Mouse (Mus musculus) cerebellum, adult 2 months (tissue): ENCODE results near the gene Ifitm1. TPM values are rescaled to one million over a fixed set of nuclear protein-coding genes. Genes with fewer than 3 reads are reported as not detected.
A peak's percentile ranks its signal among the peaks of the same experiment; 100 is the strongest.

Source experiments
- DNase-seq, 2 experiments: peaks; one replicate each; pipeline ENCODE4 v3.0.0; 2021
- H3K27ac ChIP-seq: fragments of 200-500 bp; 2 replicates; pipeline ENCODE4 v1.5.1; 2012; ENCODE audit warnings: low read length, control low read depth, inconsistent platforms; ENCODE audit not compliant: insufficient read depth
- H3K27me3 ChIP-seq: fragments of 200-500 bp; 2 replicates; pipeline ENCODE4 v1.6.1; 2012; ENCODE audit warnings: inconsistent platforms, mild to moderate bottlenecking, low read length, moderate library complexity; ENCODE audit not compliant: control insufficient read depth, insufficient read depth
- H3K4me1 ChIP-seq: fragments of 200-500 bp; 2 replicates; pipeline ENCODE4 v1.6.1; 2011; ENCODE audit warnings: low read length; ENCODE audit not compliant: control insufficient read depth, insufficient read depth
- H3K4me3 ChIP-seq: fragments of 200-500 bp; replicated peaks from 2 replicates; pipeline ENCODE3; 2011; ENCODE audit warnings: mild to moderate bottlenecking, low read depth, low read length, control low read depth; ENCODE audit not compliant: insufficient read depth
- CTCF ChIP-seq: fragments of 200-500 bp; IDR thresholded peaks from 2 replicates; pipeline ENCODE4 v1.5.1; 2011; ENCODE audit warnings: low read depth, mild to moderate bottlenecking, control low read depth, low read length, moderate library complexity, borderline replicate concordance; ENCODE audit not compliant: insufficient read depth
- POLR2A ChIP-seq: fragments of 200-500 bp; IDR thresholded peaks from 2 replicates; pipeline ENCODE4 v1.6.1; 2011; ENCODE audit warnings: low read length, control low read depth, borderline replicate concordance; ENCODE audit not compliant: insufficient read depth
- WGBS: fragments of 180-500 bp; shearing (Covaris S2); methylation state at CpG from one replicate; pipeline ENCODE4 v1.1.7; 2018; 5-methylcytosine and 5-hydroxymethylcytosine counted together
- polyA plus RNA-seq: library from polyadenylated mRNA; depleted of rRNA; stranded (reverse); fragments of >200 nt; gene quantifications from 2 replicates; pipeline ENCODE4 v1.2.3, GENCODE M21; 2012; rRNA removed

The Ifitm1 gene
- polyA plus RNA-seq = 19.9 and 20.0 TPM in 2 replicates

DNA sequence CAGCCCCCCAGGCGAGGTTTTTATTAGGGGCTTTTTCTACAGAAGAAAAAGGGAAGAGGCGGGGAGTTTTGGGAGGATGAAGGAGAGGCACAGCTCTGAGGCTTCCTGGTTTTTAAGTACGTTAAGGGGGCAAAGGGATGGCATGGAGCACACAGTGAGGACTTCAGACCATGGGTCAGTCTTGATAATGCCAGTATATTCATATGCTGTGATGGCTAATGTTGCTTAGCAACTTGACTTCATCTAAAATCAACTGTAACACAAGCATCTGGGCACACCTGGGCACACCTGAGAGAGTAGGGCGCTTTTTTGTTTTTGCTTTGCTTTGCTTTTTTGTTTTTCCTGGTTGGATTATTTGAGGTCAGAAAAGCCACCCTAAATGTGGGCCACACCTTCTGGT, at the start of gene Ifitm1:
Gene Ifitm1 (plus strand): TSS at position 301 of the 400 bp plus-strand sequence.
- no peak within 1 kb of the TSS for H3K4me3 ChIP-seq
- TF ChIP-seq POLR2A = no peak
- no peak for TF ChIP-seq CTCF
- no peaks in the 10 kb centered on the region for H3K4me1 ChIP-seq
- no peak within 1 kb of the TSS for H3K27ac ChIP-seq
- no peaks in the 10 kb centered on the region; the same call in 1 of the 2 replicates for H3K27me3 ChIP-seq
- 82% methylated on average over 4 of the region's 4 CpGs for WGBS
- DNase-seq = no peak

DNA sequence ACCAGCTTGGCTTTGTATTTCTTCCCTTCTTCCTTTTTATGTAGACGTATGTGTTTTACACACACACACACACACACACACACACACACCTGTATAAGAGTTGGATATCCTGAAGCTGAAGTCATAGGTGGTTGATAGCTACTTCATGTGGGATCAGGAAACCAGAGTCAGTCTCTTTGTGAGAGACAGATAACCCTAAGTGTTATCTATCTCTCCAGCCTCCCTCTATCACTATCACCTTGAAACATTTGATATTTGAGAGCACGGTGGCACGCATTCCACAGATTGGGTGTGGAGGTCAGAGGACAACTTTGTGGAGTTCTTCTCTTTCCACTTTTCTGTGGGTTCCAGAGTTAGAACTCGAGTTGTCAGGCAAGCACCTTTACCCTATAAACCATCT, 47.1 kb upstream of the Ifitm1 start:
- Histone ChIP-seq H3K27me3 (no peaks in the 10 kb centered on the region), H3K27ac (no peak overlapping the region)
- whole genome bisulfite sequencing = 82% methylated on average over 4 of the region's 4 CpGs

DNA sequence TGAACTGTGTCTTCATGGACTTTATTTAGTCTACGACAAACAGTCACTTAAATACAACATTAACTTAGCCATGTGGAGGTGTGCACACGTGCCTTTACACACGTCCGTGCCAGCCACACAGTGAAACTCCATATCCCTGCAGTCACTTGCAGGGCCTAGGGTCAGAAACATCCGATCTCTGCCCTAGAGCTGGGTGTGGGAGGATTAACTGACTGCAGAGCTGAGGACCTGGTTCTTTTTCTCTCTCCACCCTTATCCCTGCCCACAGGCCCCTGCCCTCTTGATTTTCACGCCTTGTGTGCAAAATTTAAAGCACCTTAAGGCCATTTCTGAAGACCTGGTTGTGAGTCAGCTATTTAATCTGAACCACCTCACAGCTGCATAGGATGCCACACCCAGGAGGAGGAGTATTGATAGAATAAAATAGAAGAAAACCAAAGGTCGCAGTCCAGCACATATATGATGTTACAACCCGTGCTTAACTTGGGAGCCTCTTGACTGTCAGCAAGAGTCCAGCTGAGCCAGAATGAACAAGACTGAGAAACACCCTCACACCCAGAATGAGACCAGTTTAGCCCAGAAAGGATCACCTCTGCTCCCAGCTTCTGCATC, 46.5 kb upstream of the Ifitm1 start, which contains the start of gene Nlrp6:
Gene Nlrp6 (plus strand): TSS at position 485 of the 612 bp plus-strand sequence.
- Histone ChIP-seq H3K4me1 (peaks cover 3% of the 10 kb centered on the region; the same call in 1 of the 2 replicates), H3K27me3 (no peaks in the 10 kb centered on the region), H3K27ac (no peak within 1 kb of the TSS), H3K4me3 (no peak within 1 kb of the TSS)
- WGBS = 89% methylated on average over 8 of the region's 8 CpGs
- no peak for TF ChIP-seq POLR2A
- TF ChIP-seq CTCF = no peak
- no peak for DNase-seq

More for the DNA sequence above, 47.1 kb upstream of the Ifitm1 start:
- H3K4me1 ChIP-seq = peaks cover 3% of the 10 kb centered on the region; the same call in 1 of the 2 replicates
- DNase-seq = no peak
- TF ChIP-seq CTCF (no peak), POLR2A (no peak)
- H3K4me3 ChIP-seq = no peak overlapping the region

DNA sequence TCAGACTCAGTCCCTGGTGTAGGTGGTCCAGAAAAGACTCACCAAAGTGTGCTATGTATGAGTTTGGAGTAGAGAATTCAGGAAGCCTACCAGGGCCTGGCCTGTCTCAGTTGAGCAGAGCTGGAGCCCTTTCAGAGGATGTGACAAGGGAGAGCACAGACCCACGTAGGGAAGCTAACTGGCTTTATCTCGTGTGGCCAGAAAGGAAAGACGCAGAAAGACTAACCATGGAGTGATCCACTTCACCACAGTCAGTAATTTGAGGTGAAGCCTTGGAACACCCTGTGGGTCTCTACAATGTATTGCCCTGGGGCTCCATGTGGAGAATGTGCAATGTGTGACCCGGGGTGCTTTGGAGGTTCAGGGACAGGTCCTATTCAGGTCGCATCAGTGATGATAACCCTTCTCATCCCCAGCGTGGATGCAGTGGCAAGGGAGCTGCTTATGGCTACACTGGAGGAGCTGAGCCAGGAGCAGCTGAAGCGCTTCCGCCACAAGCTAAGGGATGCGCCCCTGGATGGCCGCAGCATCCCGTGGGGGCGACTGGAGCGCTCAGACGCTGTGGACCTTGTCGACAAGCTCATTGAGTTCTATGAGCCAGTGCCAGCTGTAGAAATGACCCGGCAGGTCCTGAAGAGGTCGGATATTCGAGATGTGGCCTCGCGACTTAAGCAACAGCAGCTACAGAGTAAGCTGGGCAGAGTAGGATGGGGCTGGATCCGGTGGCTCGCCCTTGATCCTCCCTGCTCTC, 45.6 kb upstream of the Ifitm1 start:
- H3K27me3 ChIP-seq = no peaks in the 10 kb centered on the region
- DNase-seq = no peak
- 46% methylated on average over 22 of the region's 22 CpGs for WGBS
- H3K4me3 ChIP-seq = no peak overlapping the region
- H3K4me1 ChIP-seq = peaks cover 3% of the 10 kb centered on the region; the same call in 1 of the 2 replicates
- TF ChIP-seq CTCF (no peak), POLR2A (no peak)
- no peak overlapping the region for H3K27ac ChIP-seq

DNA sequence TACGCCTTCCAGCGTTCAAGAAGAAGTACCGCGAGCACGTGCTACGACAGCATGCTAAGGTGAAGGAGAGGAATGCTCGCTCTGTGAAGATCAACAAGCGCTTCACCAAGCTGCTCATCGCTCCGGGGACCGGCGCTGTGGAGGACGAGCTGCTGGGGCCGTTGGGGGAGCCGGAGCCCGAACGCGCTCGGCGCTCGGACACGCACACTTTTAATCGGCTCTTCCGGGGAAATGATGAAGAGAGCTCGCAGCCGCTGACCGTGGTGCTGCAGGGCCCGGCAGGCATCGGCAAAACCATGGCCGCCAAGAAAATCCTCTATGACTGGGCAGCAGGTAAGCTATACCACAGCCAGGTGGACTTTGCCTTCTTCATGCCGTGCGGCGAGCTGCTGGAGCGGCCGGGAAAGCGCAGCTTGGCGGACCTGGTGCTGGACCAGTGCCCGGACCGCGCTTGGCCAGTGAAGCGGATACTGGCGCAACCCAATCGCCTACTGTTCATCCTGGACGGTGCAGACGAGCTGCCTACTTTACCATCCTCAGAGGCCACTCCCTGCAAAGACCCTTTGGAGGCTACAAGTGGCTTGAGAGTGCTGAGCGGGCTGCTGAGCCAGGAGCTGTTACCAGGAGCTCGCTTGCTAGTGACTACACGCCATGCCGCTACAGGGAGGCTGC, 44.5 kb upstream of the Ifitm1 start:
- no peaks in the 10 kb centered on the region for H3K27me3 ChIP-seq
- DNase-seq = peak; percentile 88 to 90
- TF ChIP-seq POLR2A (no peak), CTCF (no peak; the same call in 1 of the 2 replicates)
- H3K4me3 ChIP-seq = peak overlapping the region; percentile 53
- H3K27ac ChIP-seq = no peak overlapping the region
- H3K4me1 ChIP-seq = peaks cover 3% of the 10 kb centered on the region; the same call in 1 of the 2 replicates
- whole genome bisulfite sequencing = under 1% methylated on average over 49 of the region's 49 CpGs

DNA sequence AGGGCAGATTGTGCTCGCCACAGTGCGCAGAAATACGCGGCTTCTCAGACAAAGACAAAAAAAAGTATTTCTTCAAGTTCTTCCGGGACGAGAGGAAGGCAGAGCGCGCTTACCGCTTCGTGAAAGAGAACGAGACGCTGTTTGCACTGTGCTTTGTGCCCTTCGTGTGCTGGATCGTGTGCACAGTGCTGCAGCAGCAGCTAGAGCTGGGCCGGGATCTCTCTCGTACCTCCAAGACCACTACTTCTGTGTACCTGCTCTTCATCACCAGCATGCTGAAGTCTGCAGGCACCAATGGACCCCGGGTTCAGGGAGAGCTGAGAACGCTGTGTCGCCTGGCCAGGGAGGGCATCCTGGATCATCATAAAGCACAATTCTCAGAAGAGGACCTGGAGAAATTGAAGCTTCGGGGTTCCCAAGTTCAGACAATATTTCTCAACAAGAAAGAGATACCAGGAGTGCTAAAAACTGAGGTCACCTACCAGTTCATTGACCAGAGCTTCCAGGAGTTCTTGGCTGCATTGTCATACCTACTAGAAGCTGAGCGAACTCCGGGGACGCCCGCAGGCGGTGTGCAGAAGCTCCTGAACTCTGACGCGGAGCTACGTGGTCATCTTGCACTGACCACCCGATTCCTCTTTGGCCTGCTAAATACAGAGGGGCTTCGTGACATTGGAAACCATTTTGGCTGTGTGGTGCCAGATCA, 43.8 kb upstream of the Ifitm1 start:
- DNase-seq = no peak
- peaks cover 3% of the 10 kb centered on the region; the same call in 1 of the 2 replicates for H3K4me1 ChIP-seq
- TF ChIP-seq POLR2A (no peak), CTCF (no peak)
- no peak overlapping the region for H3K27ac ChIP-seq
- 20% methylated on average over 30 of the region's 30 CpGs for WGBS
- H3K4me3 ChIP-seq = peak overlapping the region; percentile 53
- no peaks in the 10 kb centered on the region for H3K27me3 ChIP-seq

DNA sequence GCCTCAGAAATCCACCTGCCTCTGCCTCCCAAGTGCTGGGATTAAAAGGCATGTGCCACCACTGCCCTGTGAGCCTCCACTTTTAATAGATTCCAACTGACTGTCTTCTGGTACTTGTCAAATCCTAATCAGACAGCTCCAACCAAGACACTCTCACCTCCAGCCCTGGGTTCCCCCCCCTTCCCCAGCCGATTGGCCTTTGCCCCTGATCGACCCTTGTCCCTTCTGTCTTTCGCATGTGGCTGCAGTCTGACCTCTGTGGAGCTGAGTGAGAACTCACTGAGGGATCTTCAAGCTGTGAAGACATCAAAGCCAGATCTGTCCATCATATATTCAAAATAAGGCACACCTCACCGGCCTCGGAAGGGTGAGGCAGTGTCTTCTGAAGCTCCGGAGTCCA, 39.8 kb upstream of the Ifitm1 start:
- H3K4me1 ChIP-seq = peaks cover 3% of the 10 kb centered on the region; the same call in 1 of the 2 replicates
- no peak overlapping the region for H3K27ac ChIP-seq
- TF ChIP-seq CTCF (no peak), POLR2A (no peak)
- DNase-seq = no peak
- H3K27me3 ChIP-seq = no peaks in the 10 kb centered on the region
- WGBS = 93% methylated on average over 6 of the region's 6 CpGs
- H3K4me3 ChIP-seq = no peak overlapping the region
